Mouse (Mus musculus): ENCODE results near the gene Rnf207. TPM values are rescaled to one million over a fixed set of nuclear protein-coding genes. Genes with fewer than 3 reads are reported as not detected.

The Rnf207 gene
- total and polyA plus RNA-seq, 2 experiments from 2014 or later: 7.2 to 15.2 TPM

- ATAC-seq (ENCODE audit: low FRiP score): no peak
- 81% methylated on average over 14 of the region's 14 CpGs for WGBS
- Histone ChIP-seq H3K9ac (replicated peaks; ENCODE audit: low read length, poor library complexity, severe bottlenecking) (no peak overlapping the region), H3K4me2 (ENCODE audit: low read depth, low read length, poor library complexity, severe bottlenecking) (no peak overlapping the region), H3K27me3 (ENCODE audit: insufficient read depth, low read length) (no peaks in the 10 kb centered on the region), H3K27ac (ENCODE audit: low read depth, low read length) (no peak overlapping the region), H3K4me3 (ENCODE audit: low read depth, low read length) (no peak overlapping the region), H3K9me3 (ENCODE audit: low read length) (no peaks in the 10 kb centered on the region), H3K4me1 (ENCODE audit: insufficient read depth, low read length) (peaks cover 16% of the 10 kb centered on the region), H3K36me3 (ENCODE audit: insufficient read depth, low read length) (peaks cover 49% of the 10 kb centered on the region)
- DNase-seq (ENCODE audit: low spot score): no peak
- no peak for TF ChIP-seq CTCF (IDR thresholded peaks at IDR 0.05)
These were observed 35.3 kb upstream of the Rnf207 start for GRCm38 (mm10) chr4:152353886-152354637.

DNA sequence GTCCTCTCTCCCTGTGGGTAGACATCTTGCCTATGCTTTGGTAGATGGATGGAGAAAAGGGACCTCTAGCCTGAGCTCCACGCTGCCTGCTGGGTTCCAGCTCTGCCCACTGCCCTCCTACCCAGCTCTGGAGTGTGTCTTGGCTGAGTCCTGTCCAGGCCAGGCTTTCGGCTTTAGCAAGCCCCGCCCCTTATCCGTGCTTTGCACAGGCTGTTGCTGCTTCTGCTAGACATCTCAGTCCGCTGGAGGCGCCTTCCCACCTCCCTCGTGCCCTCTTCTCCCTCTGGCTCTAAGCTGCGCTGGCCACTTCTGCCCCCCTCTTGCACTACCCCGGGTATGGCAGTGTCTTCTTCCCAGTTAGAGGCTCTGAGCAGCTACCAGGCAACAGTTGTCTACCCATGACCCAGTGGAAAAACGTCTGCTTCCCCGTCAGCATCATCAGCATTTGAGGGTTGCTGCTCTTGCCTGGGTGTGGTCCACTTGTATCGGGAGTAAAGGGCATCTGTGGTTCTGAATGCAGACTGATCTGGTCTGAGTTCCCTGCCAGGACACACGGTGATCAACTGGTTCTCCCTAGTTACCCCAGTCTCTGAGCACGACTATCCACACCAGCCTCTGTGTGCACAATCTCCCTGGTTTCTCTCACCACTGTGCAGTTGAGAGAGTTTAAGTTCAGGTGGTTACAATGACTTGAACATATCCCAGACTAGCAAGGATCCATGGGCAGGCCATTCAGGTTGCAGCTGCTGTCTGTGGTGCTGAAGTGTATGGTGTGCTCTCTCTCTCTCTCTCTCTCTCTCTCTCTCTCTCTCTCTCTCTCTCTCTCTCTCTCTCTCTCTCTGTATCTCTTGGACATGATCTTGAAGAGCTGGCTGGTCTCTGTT is 32.9 kb upstream of the Rnf207 start:
- ATAC-seq (ENCODE audit: low FRiP score) (peak; percentile 47), DNase-seq (ENCODE audit: low spot score) (peak; percentile 62)
- Histone ChIP-seq H3K4me3 (ENCODE audit: low read depth, low read length) (no peak overlapping the region), H3K4me1 (ENCODE audit: insufficient read depth, low read length) (peaks cover 21% of the 10 kb centered on the region), H3K36me3 (ENCODE audit: insufficient read depth, low read length) (peaks cover 38% of the 10 kb centered on the region), H3K4me2 (ENCODE audit: low read depth, low read length, poor library complexity, severe bottlenecking) (no peak overlapping the region), H3K27me3 (ENCODE audit: insufficient read depth, low read length) (no peaks in the 10 kb centered on the region), H3K9ac (replicated peaks; ENCODE audit: low read length, poor library complexity, severe bottlenecking) (no peak overlapping the region; the same call in 1 of the 2 replicates), H3K9me3 (ENCODE audit: low read length) (no peaks in the 10 kb centered on the region), H3K27ac (ENCODE audit: low read depth, low read length) (peak overlapping the region; percentile 91)
- WGBS: 10% methylated on average over 13 of the region's 14 CpGs
- TF ChIP-seq CTCF (IDR thresholded peaks at IDR 0.05): peak; percentile 37; the same call in 1 of the 2 replicates

- H3K9ac ChIP-seq (replicated peaks; ENCODE audit: low read length, poor library complexity, severe bottlenecking): peak overlapping the region; percentile 39
- peaks cover 30% of the 10 kb centered on the region for H3K36me3 ChIP-seq (ENCODE audit: insufficient read depth, low read length)
- peak; percentile 17; the same call in 1 of the 2 replicates for ATAC-seq (ENCODE audit: low FRiP score)
- H3K27me3 ChIP-seq (ENCODE audit: insufficient read depth, low read length): no peaks in the 10 kb centered on the region
- H3K9me3 ChIP-seq (ENCODE audit: low read length): no peaks in the 10 kb centered on the region
- peak overlapping the region; percentile 53 for H3K4me2 ChIP-seq (ENCODE audit: low read depth, low read length, poor library complexity, severe bottlenecking)
- H3K4me3 ChIP-seq (ENCODE audit: low read depth, low read length): no peak overlapping the region
- H3K4me1 ChIP-seq (ENCODE audit: insufficient read depth, low read length): peaks cover 21% of the 10 kb centered on the region
- no peak for DNase-seq (ENCODE audit: low spot score)
- WGBS: 27% methylated on average over 8 of the region's 8 CpGs
- TF ChIP-seq CTCF (IDR thresholded peaks at IDR 0.05): no peak
- peak overlapping the region; percentile 91 for H3K27ac ChIP-seq (ENCODE audit: low read depth, low read length)
These were observed 32.1 kb upstream of the Rnf207 start for GRCm38 (mm10) chr4:152350722-152351421.

DNA sequence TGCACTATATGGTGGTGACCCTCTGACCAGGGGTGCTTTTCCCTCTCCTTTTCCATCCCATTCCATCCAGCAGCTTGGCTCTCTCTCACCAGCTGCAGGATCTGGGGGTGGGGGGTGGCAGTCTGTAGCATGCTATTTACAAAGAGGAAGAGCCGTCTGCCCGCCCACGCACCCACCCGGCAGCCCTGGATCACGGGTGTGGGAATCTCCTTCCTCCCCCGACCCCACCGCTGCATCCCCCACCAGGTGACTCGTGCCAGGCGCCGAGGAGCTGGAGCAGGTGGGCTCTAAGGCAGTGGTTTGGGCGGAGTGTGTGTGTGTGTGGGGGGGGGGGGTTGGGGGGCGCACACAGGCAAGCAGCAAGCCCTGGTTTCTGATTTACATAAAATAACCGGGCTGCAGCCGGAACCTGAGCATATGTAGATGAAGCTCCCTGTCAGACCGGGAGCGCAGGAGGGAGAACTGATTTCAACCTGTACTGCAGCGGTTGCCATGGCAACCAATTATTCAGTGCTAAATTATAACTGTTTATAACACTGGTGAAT is 31.1 kb upstream of the Rnf207 start:
- Histone ChIP-seq H3K4me1 (ENCODE audit: insufficient read depth, low read length) (peaks cover 21% of the 10 kb centered on the region), H3K9ac (replicated peaks; ENCODE audit: low read length, poor library complexity, severe bottlenecking) (peak overlapping the region; percentile 62), H3K9me3 (ENCODE audit: low read length) (no peaks in the 10 kb centered on the region), H3K4me3 (ENCODE audit: low read depth, low read length) (peak overlapping the region; percentile 19; the same call in 1 of the 2 replicates), H3K4me2 (ENCODE audit: low read depth, low read length, poor library complexity, severe bottlenecking) (peak overlapping the region; percentile 53), H3K36me3 (ENCODE audit: insufficient read depth, low read length) (peaks cover 24% of the 10 kb centered on the region), H3K27ac (ENCODE audit: low read depth, low read length) (peak overlapping the region; percentile 91), H3K27me3 (ENCODE audit: insufficient read depth, low read length) (no peaks in the 10 kb centered on the region)
- DNase-seq (ENCODE audit: low spot score) (peak; percentile 90), ATAC-seq (ENCODE audit: low FRiP score) (peak; percentile 63)
- TF ChIP-seq CTCF (IDR thresholded peaks at IDR 0.05): no peak
- 7% methylated on average over 17 of the region's 17 CpGs for WGBS

DNA sequence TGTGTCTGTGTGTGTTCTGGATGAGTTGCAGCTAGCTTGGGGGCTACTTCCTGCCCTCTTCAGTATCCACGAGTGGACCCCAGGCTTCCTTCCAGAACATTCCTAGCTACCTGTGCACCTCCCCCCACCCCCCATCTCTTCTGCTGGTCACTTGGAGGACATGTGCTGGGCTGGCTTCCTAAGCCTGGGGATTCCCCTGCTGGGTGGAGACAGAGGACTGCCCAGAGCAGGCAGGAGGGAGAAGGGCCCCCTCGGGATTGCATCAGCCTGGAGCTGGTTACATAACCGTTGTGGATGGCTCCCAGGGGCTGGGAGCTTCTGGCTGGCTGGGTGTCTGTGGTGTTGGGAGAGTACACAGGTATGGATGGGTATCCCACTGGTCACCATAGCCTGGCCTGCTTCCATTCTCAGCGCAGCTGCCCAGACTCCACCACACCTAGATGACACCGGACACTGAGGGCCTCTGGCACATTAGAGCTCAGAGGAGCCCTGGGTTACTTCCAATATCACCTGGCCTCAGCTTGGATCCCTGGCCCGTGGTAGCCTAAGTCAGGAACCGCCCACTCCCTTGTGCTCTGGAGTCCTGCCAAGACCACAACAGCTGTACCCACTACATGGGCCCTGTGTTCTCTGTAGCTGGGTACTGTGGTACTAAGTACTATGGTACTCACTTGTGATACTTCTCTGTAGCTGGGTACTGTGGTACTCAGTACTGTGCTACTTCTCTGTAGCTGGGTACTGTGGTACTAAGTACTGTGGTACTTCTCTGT is 26.5 kb upstream of the Rnf207 start:
- no peaks in the 10 kb centered on the region for H3K9me3 ChIP-seq (ENCODE audit: low read length)
- ATAC-seq (ENCODE audit: low FRiP score) (no peak), DNase-seq (ENCODE audit: low spot score) (no peak)
- no peak for TF ChIP-seq CTCF (IDR thresholded peaks at IDR 0.05)
- no peak overlapping the region for H3K27ac ChIP-seq (ENCODE audit: low read depth, low read length)
- no peak overlapping the region for H3K4me2 ChIP-seq (ENCODE audit: low read depth, low read length, poor library complexity, severe bottlenecking)
- H3K36me3 ChIP-seq (ENCODE audit: insufficient read depth, low read length): peaks cover 5% of the 10 kb centered on the region; the same call in 1 of the 2 replicates
- WGBS: 56% methylated on average over 7 of the region's 7 CpGs
- H3K4me1 ChIP-seq (ENCODE audit: insufficient read depth, low read length): peaks cover 31% of the 10 kb centered on the region
- H3K9ac ChIP-seq (replicated peaks; ENCODE audit: low read length, poor library complexity, severe bottlenecking): no peak overlapping the region
- H3K4me3 ChIP-seq (ENCODE audit: low read depth, low read length): no peak overlapping the region
- H3K27me3 ChIP-seq (ENCODE audit: insufficient read depth, low read length): no peaks in the 10 kb centered on the region

Data from midbrain, postnatal 0 days (tissue).